Mouse (Mus musculus) cerebellum, postnatal 10 days (tissue): ENCODE measurements around the gene Gucy2c.

Experiments
- DNase-seq, 2 experiments: peaks; one replicate each; pipeline ENCODE4 v3.0.0; 2021; ENCODE audit warnings: mixed read lengths in 2 of 2

The Gucy2c gene

GRCm38 (mm10) chr6:136723171-136723570, 58.4 kb downstream of the Gucy2c start:
- DNase-seq = no peak

- DNase-seq = no peak
These were observed 59.0 kb downstream of the Gucy2c start for GRCm38 (mm10) chr6:136722565-136722964.

GRCm38 (mm10) chr6:136721925-136722324, 59.6 kb downstream of the Gucy2c start:
- peak; percentile 82 to 84 for DNase-seq

GRCm38 (mm10) chr6:136720436-136720835, 61.1 kb downstream of the Gucy2c start:
- peak; percentile 53 to 64 for DNase-seq

GRCm38 (mm10) chr6:136715881-136716431, 65.6 kb downstream of the Gucy2c start:
- DNase-seq = no peak

- DNase-seq = no peak
These were observed 67.5 kb downstream of the Gucy2c start for GRCm38 (mm10) chr6:136714097-136714496.

- DNase-seq = no peak
These were observed 71.2 kb downstream of the Gucy2c start for GRCm38 (mm10) chr6:136710408-136710807.

- no peak for DNase-seq
These were observed 73.0 kb downstream of the Gucy2c start for GRCm38 (mm10) chr6:136708597-136708996.

GRCm38 (mm10) chr6:136701878-136702277, 79.7 kb downstream of the Gucy2c start:
- no peak for DNase-seq

- no peak for DNase-seq
These were observed 80.4 kb downstream of the Gucy2c start for GRCm38 (mm10) chr6:136701185-136701584.

GRCm38 (mm10) chr6:136691314-136691713, 90.3 kb downstream of the Gucy2c start:
- DNase-seq = no peak

GRCm38 (mm10) chr6:136690527-136690926, 91.0 kb downstream of the Gucy2c start:
- DNase-seq = no peak

- DNase-seq = no peak
These were observed 91.7 kb downstream of the Gucy2c start for GRCm38 (mm10) chr6:136689790-136690413.

GRCm38 (mm10) chr6:136685433-136685832, 96.1 kb downstream of the Gucy2c start:
- no peak for DNase-seq

GRCm38 (mm10) chr6:136683410-136684334, 97.9 kb downstream of the Gucy2c start:
- no peak for DNase-seq

- DNase-seq = no peak
These were observed 102.2 kb downstream of the Gucy2c start for GRCm38 (mm10) chr6:136679381-136679780.

- DNase-seq = no peak
These were observed 106.6 kb downstream of the Gucy2c start for GRCm38 (mm10) chr6:136674935-136675334.

GRCm38 (mm10) chr6:136672467-136672866, 109.1 kb downstream of the Gucy2c start:
- DNase-seq = peak in 1 of 2 experiments; percentile 16

- DNase-seq = no peak
These were observed 112.3 kb downstream of the Gucy2c start for GRCm38 (mm10) chr6:136669274-136669673.

- no peak for DNase-seq
These were observed 113.1 kb downstream of the Gucy2c start for GRCm38 (mm10) chr6:136668266-136668986.

GRCm38 (mm10) chr6:136662063-136662462, 119.5 kb downstream of the Gucy2c start:
- DNase-seq = no peak

GRCm38 (mm10) chr6:136661706-136662016, 119.9 kb downstream of the Gucy2c start, which contains the start of gene Plbd1:
Plbd1 (minus strand) TSS chr6:136661928.
- peak; percentile 46 to 64 for DNase-seq
